ENCODE assay signal across 8 mouse cellular contexts in the genomic region with DNA sequence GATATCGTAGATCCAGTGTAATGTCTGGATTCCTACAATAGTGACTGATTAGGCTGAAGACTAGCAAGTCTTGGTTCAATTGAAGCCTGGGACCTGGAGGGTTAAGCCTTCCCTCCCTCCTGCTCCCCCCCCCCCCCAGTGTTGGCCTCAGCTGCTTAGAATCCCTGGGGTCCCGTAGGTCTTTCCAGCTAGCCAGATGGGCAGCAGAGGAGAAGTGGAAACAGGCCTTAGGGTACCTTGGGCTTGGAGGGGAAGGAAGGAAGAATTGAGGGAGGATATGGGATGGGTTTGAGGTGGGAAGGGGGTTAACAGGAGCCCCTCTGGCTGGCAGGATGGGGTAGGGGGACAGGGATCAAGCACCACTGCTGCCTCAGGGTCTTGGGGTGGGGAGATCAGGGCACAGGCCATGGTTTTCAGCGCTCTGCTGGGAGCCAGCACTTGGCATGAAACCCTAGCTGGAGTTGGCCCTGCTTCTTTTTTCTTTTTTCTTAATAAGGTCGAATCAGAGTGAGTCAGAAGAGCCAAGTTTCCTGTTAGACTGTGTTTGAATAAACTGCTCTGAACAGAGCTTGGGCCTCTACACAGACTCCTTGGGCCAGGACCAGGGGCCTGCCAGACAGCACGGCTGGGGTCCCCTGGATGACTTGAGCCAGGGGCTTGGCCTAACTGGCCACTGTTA. TPM values are rescaled to one million over a fixed set of nuclear protein-coding genes. Genes with fewer than 3 reads are reported as not detected.
A peak's percentile ranks its signal among the peaks of the same experiment; 100 is the strongest.
DNase-seq lines count a peak whose midpoint lies in the region; ATAC-seq lines count a peak whose summit lies in the region.

No protein-coding gene starts in this region.

- H3K4me2 ChIP-seq in kidney, embryonic 16.5 days (replicated peaks; ENCODE audit: low read depth, low read length) = no peak overlapping the region
- H3K4me2 ChIP-seq in embryonic facial prominence, embryonic 13.5 days = peak overlapping the region; percentile 27; the same call in 1 of the 2 replicates
- H3K4me2 ChIP-seq in heart, embryonic 16.5 days (ENCODE audit: low read depth, low read length) = no peak overlapping the region

- no peak for DNase-seq in kidney, postnatal 25 days
- no peak for DNase-seq in midbrain, embryonic 10.5 days (ENCODE audit: low spot score)
- no peak for DNase-seq in c-Kit-positive CD71-positive TER-119-positive erythroid progenitor cells, embryonic 14.5 days (ENCODE audit: low spot score)
- no peak for DNase-seq in layer of hippocampus, adult 11-12 months (ENCODE audit: low spot score)

- ATAC-seq in kidney, embryonic 16.5 days (ENCODE audit: low FRiP score, low TSS enrichment) = no peak
- peak; percentile 33 for ATAC-seq in embryonic facial prominence, embryonic 13.5 days (ENCODE audit: insufficient number of reproducible peaks, insufficient read depth, low FRiP score, low TSS enrichment, low read depth)
- ATAC-seq in heart, embryonic 16.5 days (replicated peaks; ENCODE audit: extremely low read depth, insufficient read depth, low FRiP score) = no peak
- no peak for ATAC-seq in monocyte, adult 5-6 weeks (replicated peaks; ENCODE audit: insufficient number of reproducible peaks, low FRiP score, low TSS enrichment, poor library complexity, severe bottlenecking)

- no peaks in the 10 kb centered on the region for H3K9me3 ChIP-seq in kidney, embryonic 16.5 days (ENCODE audit: low read length)
- H3K9me3 ChIP-seq in embryonic facial prominence, embryonic 13.5 days = no peaks in the 10 kb centered on the region
- no peaks in the 10 kb centered on the region for H3K9me3 ChIP-seq in heart, embryonic 16.5 days (replicated peaks; ENCODE audit: control insufficient read depth, low read length)
- H3K9me3 ChIP-seq in midbrain, embryonic 10.5 days (replicated peaks) = no peaks in the 10 kb centered on the region

- 45% methylated on average over 5 of the region's 5 CpGs for WGBS in kidney, embryonic 16.5 days
- WGBS in embryonic facial prominence, embryonic 13.5 days = 25% methylated on average over 5 of the region's 5 CpGs
- WGBS in heart, embryonic 16.5 days = 50% methylated on average over 5 of the region's 5 CpGs
- WGBS in midbrain, embryonic 10.5 days = 45% methylated on average over 5 of the region's 5 CpGs

- peak overlapping the region; percentile 67; the same call in 1 of the 2 replicates for H3K27ac ChIP-seq in kidney, embryonic 16.5 days (ENCODE audit: low read length)
- peak overlapping the region; percentile 95 for H3K27ac ChIP-seq in embryonic facial prominence, embryonic 13.5 days
- peak overlapping the region; percentile 65 for H3K27ac ChIP-seq in heart, embryonic 16.5 days (ENCODE audit: low read length)
- H3K27ac ChIP-seq in midbrain, embryonic 10.5 days (replicated peaks) = peak overlapping the region; percentile 75

- H3K36me3 ChIP-seq in kidney, embryonic 16.5 days (ENCODE audit: insufficient read depth, low read length) = no peaks in the 10 kb centered on the region
- H3K36me3 ChIP-seq in embryonic facial prominence, embryonic 13.5 days = no peaks in the 10 kb centered on the region
- H3K36me3 ChIP-seq in heart, embryonic 16.5 days (ENCODE audit: control insufficient read depth, insufficient read depth) = no peaks in the 10 kb centered on the region
- H3K36me3 ChIP-seq in midbrain, embryonic 10.5 days = no peaks in the 10 kb centered on the region

- H3K9ac ChIP-seq in kidney, embryonic 16.5 days (replicated peaks; ENCODE audit: low read length) = 0 out of 2 replicates have a peak overlapping the region, but pooled peaks have one; percentile 51
- H3K9ac ChIP-seq in embryonic facial prominence, embryonic 13.5 days = peak overlapping the region; percentile 51
- no peak overlapping the region for H3K9ac ChIP-seq in heart, embryonic 16.5 days (ENCODE audit: low read length)

- H3K27me3 ChIP-seq in kidney, embryonic 16.5 days (ENCODE audit: insufficient read depth, low read length) = no peaks in the 10 kb centered on the region
- H3K27me3 ChIP-seq in embryonic facial prominence, embryonic 13.5 days = peaks cover 19% of the 10 kb centered on the region
- peaks cover 8% of the 10 kb centered on the region for H3K27me3 ChIP-seq in heart, embryonic 16.5 days (ENCODE audit: control insufficient read depth, insufficient read depth, low read length)
- H3K27me3 ChIP-seq in midbrain, embryonic 10.5 days (ENCODE audit: low read depth, poor library complexity, severe bottlenecking) = peaks cover 54% of the 10 kb centered on the region

- no peak overlapping the region for H3K4me3 ChIP-seq in kidney, embryonic 16.5 days (ENCODE audit: low read length)
- H3K4me3 ChIP-seq in embryonic facial prominence, embryonic 13.5 days = no peak overlapping the region
- no peak overlapping the region for H3K4me3 ChIP-seq in heart, embryonic 16.5 days (ENCODE audit: low read length)
- H3K4me3 ChIP-seq in midbrain, embryonic 10.5 days = no peak overlapping the region

- H3K4me1 ChIP-seq in kidney, embryonic 16.5 days (ENCODE audit: insufficient read depth, low read length) = peaks cover 40% of the 10 kb centered on the region
- peaks cover 72% of the 10 kb centered on the region for H3K4me1 ChIP-seq in embryonic facial prominence, embryonic 13.5 days
- peaks cover 15% of the 10 kb centered on the region for H3K4me1 ChIP-seq in heart, embryonic 16.5 days (ENCODE audit: control insufficient read depth, insufficient read depth, low read length)
- peaks cover 54% of the 10 kb centered on the region for H3K4me1 ChIP-seq in midbrain, embryonic 10.5 days

RNA-seq across cellular contexts. Expression of gene Loxl1, which starts 1.8 kb away (rescaled TPM):
- polyA plus RNA-seq in kidney, embryonic 16.5 days (2015; fragmentation: Nextera tagmentation; extraction: Ambion mirVana) = 32.7 and 36.6 TPM in 2 replicates
- 30.9 and 41.8 TPM in 2 replicates for polyA plus RNA-seq in embryonic facial prominence, embryonic 13.5 days (2015; fragmentation: Nextera tagmentation; extraction: Ambion mirVana)
- 47.0 and 48.6 TPM in 2 replicates for polyA plus RNA-seq in heart, embryonic 16.5 days (2015; fragmentation: Nextera tagmentation; extraction: Ambion mirVana)
- 6.9 and 10.9 TPM in 2 replicates for polyA plus RNA-seq in midbrain, embryonic 10.5 days (2016; fragmentation: Nextera tagmentation; extraction: Ambion mirVana)
- total RNA-seq in monocyte, adult 5-6 weeks (2017) = not detected in 3 replicates

RNA-seq across cellular contexts. Expression of gene Tbc1d21, which starts 55.4 kb away (rescaled TPM):
- polyA plus RNA-seq in kidney, embryonic 16.5 days (2015; fragmentation: Nextera tagmentation; extraction: Ambion mirVana) = not detected in 2 replicates
- not detected in 2 replicates for polyA plus RNA-seq in embryonic facial prominence, embryonic 13.5 days (2015; fragmentation: Nextera tagmentation; extraction: Ambion mirVana)
- not detected in 2 replicates for polyA plus RNA-seq in heart, embryonic 16.5 days (2015; fragmentation: Nextera tagmentation; extraction: Ambion mirVana)
- polyA plus RNA-seq in midbrain, embryonic 10.5 days (2016; fragmentation: Nextera tagmentation; extraction: Ambion mirVana) = not detected in 2 replicates
- total RNA-seq in monocyte, adult 5-6 weeks (2017) = not detected in 3 replicates
